Mouse (Mus musculus): Measurements from ENCODE around the gene Tstd2. TPM values are rescaled to one million over a fixed set of nuclear protein-coding genes. Genes with fewer than 3 reads are reported as not detected.

Tstd2 gene
- polyA plus RNA-seq, 1 experiment: 0.46 TPM

DNA sequence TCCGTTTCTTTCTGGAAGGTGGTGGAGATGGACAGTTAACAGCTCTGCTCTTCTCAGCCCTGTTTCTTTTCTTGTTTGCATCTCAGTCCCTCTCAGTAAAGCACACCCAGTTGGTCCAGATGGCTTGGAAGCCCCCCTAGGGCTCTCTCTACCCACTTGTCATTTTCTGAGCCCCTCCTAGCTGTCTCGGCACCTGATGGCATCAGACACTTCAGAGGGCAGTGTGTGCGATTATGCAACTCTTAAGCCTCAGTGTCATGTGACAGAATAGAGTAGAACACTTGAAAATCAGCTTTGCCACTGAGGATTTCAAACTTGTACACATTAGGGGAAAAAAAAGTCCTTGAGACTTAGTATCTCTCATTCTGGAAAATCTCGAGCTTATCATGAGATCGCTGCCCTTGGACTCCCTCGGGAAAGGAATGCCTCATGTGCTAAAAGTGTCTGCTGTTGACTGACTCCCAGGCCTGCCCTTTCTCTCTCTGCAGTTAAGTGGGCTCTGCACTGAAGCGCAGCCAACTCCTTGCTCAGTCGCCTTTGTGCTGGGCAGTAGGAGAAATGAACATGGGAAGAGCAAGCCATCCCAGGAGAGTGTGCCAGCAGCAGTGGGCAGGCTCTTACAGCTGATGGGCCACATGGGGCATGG lies 72.7 kb downstream of the Tstd2 start:
- Histone ChIP-seq H3K4me3 (replicated peaks) (no peak overlapping the region), H3K36me3 (ENCODE audit: control insufficient read depth) (peaks cover 99% of the 10 kb centered on the region), H3K4me1 (ENCODE audit: control insufficient read depth) (peaks cover 17% of the 10 kb centered on the region), H3K27me3 (ENCODE audit: control insufficient read depth) (no peaks in the 10 kb centered on the region; the same call in 1 of the 2 replicates), H3K9me3 (ENCODE audit: control insufficient read depth, low read length) (no peaks in the 10 kb centered on the region)
- TF ChIP-seq TAL1 (IDR thresholded peaks at IDR 0.05; ENCODE audit: low read length) (no peak), GATA1 (IDR thresholded peaks at IDR 0.05; ENCODE audit: low read length) (no peak)

DNA sequence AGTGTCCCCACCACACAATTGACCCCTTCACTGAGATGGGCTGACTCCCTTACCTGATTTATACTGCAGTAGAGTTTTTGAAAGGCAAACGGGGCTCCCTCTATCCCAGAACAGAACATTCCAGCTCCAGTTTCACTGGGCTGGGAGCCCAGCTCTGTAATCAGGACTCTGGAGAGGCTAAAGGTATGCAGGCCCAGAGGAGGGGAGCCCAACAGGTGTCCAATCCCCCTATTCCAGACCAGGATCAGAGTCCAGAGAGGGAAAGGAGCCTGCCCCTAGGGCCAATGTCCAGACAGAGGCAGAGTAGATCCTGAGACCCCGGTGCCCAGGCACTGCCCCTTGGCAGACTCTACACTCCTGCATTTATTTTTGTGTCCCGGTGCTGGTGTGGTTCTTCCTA lies 73.5 kb downstream of the Tstd2 start:
- Histone ChIP-seq H3K36me3 (ENCODE audit: control insufficient read depth) (peaks cover 100% of the 10 kb centered on the region), H3K27me3 (ENCODE audit: control insufficient read depth) (no peaks in the 10 kb centered on the region; the same call in 1 of the 2 replicates), H3K4me1 (ENCODE audit: control insufficient read depth) (peaks cover 22% of the 10 kb centered on the region), H3K4me3 (replicated peaks) (no peak overlapping the region), H3K9me3 (ENCODE audit: control insufficient read depth, low read length) (no peaks in the 10 kb centered on the region)
- no peak for TF ChIP-seq TAL1 (IDR thresholded peaks at IDR 0.05; ENCODE audit: low read length)
- no peak for TF ChIP-seq GATA1 (IDR thresholded peaks at IDR 0.05; ENCODE audit: low read length)

Other genes starting within 250 kb of the Tstd2 start
- gene Ccdc180, start 248.4 kb downstream of the Tstd2 start, polyA plus RNA-seq (2012): not detected in 2 replicates
- 0.02 TPM in 1 of 2 replicates, not detected in the other for gene Tdrd7, start 173.4 kb downstream of the Tstd2 start, polyA plus RNA-seq (2012)
- gene Tmod1, start 99.8 kb downstream of the Tstd2 start, polyA plus RNA-seq (2012): 22.7 and 25.0 TPM in 2 replicates
- gene Ncbp1, start 81 bp downstream of the Tstd2 start, polyA plus RNA-seq (2012): 1.2 and 1.6 TPM in 2 replicates
- gene Xpa, start 57.6 kb upstream of the Tstd2 start, polyA plus RNA-seq (2012): 2.7 and 3.4 TPM in 2 replicates
- not detected in 2 replicates for gene Foxe1, start 204.9 kb upstream of the Tstd2 start, polyA plus RNA-seq (2012)